Mouse (Mus musculus) neural tube, embryonic 11.5 days (tissue): ENCODE results near the gene Bad. TPM values are rescaled to one million over a fixed set of nuclear protein-coding genes. Genes with fewer than 3 reads are reported as not detected.

Source experiments
- ATAC-seq: fragments of 200-750 bp; cut with Nextera tagmentation; 2 replicates; pipeline ENCODE4 v1.8.0; 2017; ENCODE audit warnings: moderate number of reproducible peaks, mild to moderate bottlenecking, moderate TSS enrichment, moderate library complexity; ENCODE audit not compliant: insufficient read depth, low FRiP score, low TSS enrichment
- DNase-seq: peaks from one replicate; pipeline ENCODE4 v3.0.0-alpha.2; 2015; ENCODE audit warnings: low spot score
- H3K27ac ChIP-seq: fragments of 300-500 bp; sonication (generic); 2 replicates; pipeline ENCODE4 v1.5.1; 2014; ENCODE audit warnings: low read depth, mild to moderate bottlenecking, low read length
- H3K27me3 ChIP-seq: fragments of 300-500 bp; sonication (generic); 2 replicates; pipeline ENCODE4 v1.6.1; 2014; ENCODE audit warnings: mild to moderate bottlenecking, low read length, mixed read lengths; ENCODE audit not compliant: control insufficient read depth, insufficient read depth
- H3K36me3 ChIP-seq: fragments of 300-500 bp; sonication (generic); 2 replicates; pipeline ENCODE4 v1.6.1; 2014; ENCODE audit warnings: mild to moderate bottlenecking, low read length, moderate library complexity, mixed read lengths; ENCODE audit not compliant: control insufficient read depth, insufficient read depth
- H3K4me1 ChIP-seq: fragments of 300-500 bp; sonication (generic); 2 replicates; pipeline ENCODE4 v1.6.1; 2014; ENCODE audit warnings: low read length, mixed read lengths; ENCODE audit not compliant: control insufficient read depth, insufficient read depth
- H3K4me2 ChIP-seq: fragments of 300-500 bp; sonication (generic); 2 replicates; pipeline ENCODE4 v1.6.1; 2014; ENCODE audit warnings: low read depth, mild to moderate bottlenecking, moderate library complexity
- H3K4me3 ChIP-seq: fragments of 300-500 bp; sonication (generic); 2 replicates; pipeline ENCODE4 v1.5.1; 2014; ENCODE audit warnings: low read depth, low read length
- H3K9ac ChIP-seq: fragments of 300-500 bp; sonication (generic); 2 replicates; pipeline ENCODE4 v1.6.1; 2014; ENCODE audit warnings: mild to moderate bottlenecking, low read length
- H3K9me3 ChIP-seq: fragments of 300-500 bp; sonication (generic); 2 replicates; pipeline ENCODE4 v1.6.1; 2016; ENCODE audit warnings: low read length; ENCODE audit not compliant: control insufficient read depth
- WGBS: fragments of 180-500 bp; shearing (Covaris S2); extraction: QIAGEN DNeasy Blood & Tissue Kit; methylation state at CpG from one replicate; pipeline ENCODE4 v1.1.7; 2014; 5-methylcytosine and 5-hydroxymethylcytosine counted together
- polyA plus RNA-seq: library from polyadenylated mRNA; unstranded; fragments of >200 nt; fragmentation: Nextera tagmentation; extraction: Ambion mirVana; gene quantifications from 2 replicates; pipeline ENCODE4 v1.2.1, GENCODE M21; 2014

The Bad gene
- polyA plus RNA-seq, 1 experiment from 2014 or later = 58.5 TPM

DNA sequence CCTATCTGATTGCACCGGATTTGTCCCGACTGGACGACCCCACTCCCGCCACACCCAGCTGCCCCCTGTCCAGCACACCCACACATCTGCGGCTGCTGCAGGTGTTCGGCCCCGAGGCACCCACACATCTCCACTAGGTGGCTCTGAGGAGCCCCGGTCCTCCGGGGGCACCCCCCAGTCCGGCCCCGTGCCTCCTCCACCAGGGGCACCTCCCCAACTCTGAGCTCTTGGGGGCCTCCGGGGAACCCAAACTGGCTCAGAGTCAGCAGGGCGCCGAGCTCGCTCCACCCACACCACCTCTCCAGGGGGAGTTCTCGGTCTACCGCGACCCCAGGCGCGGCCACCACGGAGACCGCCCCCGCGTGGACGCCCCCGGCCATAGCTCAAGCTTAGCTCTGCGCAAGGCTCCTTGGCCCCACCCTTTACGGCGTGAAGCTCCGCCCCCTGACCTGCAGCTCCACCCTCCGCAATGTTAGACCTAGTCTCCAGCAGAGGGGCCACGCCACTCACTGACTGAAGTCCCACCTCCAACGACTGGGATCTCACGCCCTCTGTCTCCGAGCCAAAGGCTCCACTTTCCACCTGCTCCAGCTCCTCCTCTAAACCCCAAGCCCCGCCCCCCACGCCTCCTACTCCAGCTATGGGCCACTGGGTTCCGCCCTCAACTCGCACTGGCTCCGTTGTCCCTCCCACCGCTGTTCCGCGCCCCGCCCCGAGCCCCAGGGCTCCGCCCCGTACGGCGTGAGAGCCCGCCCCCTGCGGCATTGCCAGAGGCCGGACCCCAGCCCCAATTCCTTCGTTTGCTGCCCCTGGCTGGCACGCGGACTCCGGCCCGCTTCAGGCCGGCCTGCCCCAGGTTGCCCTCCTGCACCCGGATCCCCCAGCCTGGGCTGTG, 38.1 kb downstream of the Bad start:
- Histone ChIP-seq H3K9ac (peak overlapping the region; percentile 86), H3K4me2 (peak overlapping the region; percentile 69), H3K9me3 (no peaks in the 10 kb centered on the region), H3K27ac (peak overlapping the region; percentile 88), H3K4me3 (peak overlapping the region; percentile 67), H3K4me1 (peaks cover 20% of the 10 kb centered on the region), H3K36me3 (peaks cover 10% of the 10 kb centered on the region), H3K27me3 (no peaks in the 10 kb centered on the region)
- WGBS = under 1% methylated on average over 59 of the region's 59 CpGs
- DNase-seq (peak; percentile 99), ATAC-seq (peak; percentile 87)

DNA sequence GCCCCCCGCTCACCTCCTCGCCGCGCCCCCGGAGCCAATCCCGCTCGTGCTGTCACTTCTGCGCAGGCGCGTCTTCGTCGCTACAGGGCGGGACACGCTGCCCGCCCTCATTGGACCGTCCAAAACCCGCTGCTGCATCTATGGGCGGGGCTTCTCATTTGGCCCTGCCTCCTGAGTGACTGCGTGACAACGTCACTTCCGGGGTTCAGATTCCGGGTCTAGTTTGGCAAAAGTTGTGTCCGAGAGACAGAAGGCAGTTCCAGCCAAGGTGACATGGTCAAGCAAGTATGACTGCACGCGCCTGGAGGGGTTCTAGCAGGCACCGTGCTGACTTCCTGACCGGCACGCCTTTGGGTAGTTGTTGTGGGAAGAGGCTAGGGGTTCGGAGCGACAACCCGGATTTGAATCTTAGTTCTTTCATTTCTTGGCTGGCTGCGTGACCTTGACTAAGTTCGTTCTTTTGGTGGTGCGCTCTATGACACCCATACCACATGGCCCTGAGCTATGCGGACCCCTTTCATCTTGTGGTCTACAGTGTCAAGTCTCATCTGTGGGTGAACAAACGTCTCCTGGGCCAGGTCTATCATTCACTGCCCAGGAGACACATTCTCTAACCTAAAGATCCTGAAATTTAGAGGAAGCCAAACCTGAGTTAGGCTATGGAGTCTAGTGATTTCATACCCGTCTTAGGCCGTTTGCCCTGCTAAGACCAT, 38.9 kb downstream of the Bad start, which contains the start of gene Fkbp2:
Gene Fkbp2 (minus strand): TSS at position 121 of the 713 bp plus-strand sequence.
- 3% methylated on average over 38 of the region's 38 CpGs for WGBS
- H3K36me3 ChIP-seq = peaks cover 13% of the 10 kb centered on the region
- H3K9me3 ChIP-seq = no peaks in the 10 kb centered on the region
- peak within 1 kb of the TSS; percentile 69 for H3K4me2 ChIP-seq
- H3K27me3 ChIP-seq = no peaks in the 10 kb centered on the region
- peaks cover 20% of the 10 kb centered on the region for H3K4me1 ChIP-seq
- H3K9ac ChIP-seq = peak within 1 kb of the TSS; percentile 86
- peak; percentile 86 for ATAC-seq
- peak within 1 kb of the TSS; percentile 88 for H3K27ac ChIP-seq
- peak; percentile 98 for DNase-seq
- peak within 1 kb of the TSS; percentile 67 for H3K4me3 ChIP-seq

DNA sequence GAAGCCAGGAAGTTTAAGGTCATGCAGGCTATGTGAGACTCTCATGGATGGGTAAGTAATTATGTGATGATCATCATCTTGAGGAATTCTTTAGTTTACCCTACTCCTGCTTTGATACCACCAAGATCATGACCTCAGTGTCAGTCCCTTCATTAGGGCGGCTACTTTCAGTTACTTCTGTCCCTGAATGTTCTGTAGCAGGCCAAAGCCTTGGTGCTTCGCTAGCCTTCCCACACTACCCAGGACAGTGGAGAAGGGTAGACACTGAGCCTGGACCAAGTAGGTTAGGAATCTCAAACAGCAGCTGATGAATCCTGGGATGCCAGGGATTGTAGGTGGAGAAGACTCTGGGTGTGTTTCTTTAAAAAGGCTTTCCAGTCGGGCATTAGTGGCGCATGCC, 39.8 kb downstream of the Bad start:
- H3K36me3 ChIP-seq = peaks cover 13% of the 10 kb centered on the region
- no peaks in the 10 kb centered on the region for H3K27me3 ChIP-seq
- H3K4me1 ChIP-seq = peaks cover 22% of the 10 kb centered on the region
- H3K27ac ChIP-seq = no peak overlapping the region
- no peak overlapping the region for H3K9ac ChIP-seq
- ATAC-seq = no peak
- WGBS = 95% methylated on average over 4 of the region's 4 CpGs
- H3K4me3 ChIP-seq = no peak overlapping the region; the same call in 1 of the 2 replicates
- DNase-seq = no peak
- no peaks in the 10 kb centered on the region for H3K9me3 ChIP-seq
- no peak overlapping the region for H3K4me2 ChIP-seq

DNA sequence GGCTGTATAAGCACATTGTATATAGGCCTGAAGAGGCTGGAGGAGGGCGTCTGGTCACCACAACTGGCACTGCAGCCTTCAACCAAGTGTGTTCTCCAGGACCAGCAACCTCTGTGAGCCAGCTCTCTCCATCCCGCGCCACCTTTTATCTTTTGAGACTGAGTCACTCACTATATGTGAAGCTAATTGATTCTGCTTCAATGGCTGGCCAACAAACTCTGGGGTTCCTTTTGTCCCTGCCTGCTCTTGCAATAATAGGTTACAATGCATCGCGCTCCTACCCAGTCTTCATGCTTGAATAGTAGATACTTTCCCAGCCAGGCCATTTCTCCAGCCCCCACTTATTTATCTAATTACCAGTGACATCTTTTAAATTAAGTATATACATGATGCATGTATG, 42.0 kb downstream of the Bad start:
- H3K4me1 ChIP-seq = peaks cover 7% of the 10 kb centered on the region
- no peaks in the 10 kb centered on the region for H3K27me3 ChIP-seq
- H3K4me3 ChIP-seq = no peak overlapping the region
- peaks cover 3% of the 10 kb centered on the region; the same call in 1 of the 2 replicates for H3K36me3 ChIP-seq
- ATAC-seq (no peak), DNase-seq (no peak)
- H3K27ac ChIP-seq = no peak overlapping the region
- H3K9me3 ChIP-seq = no peaks in the 10 kb centered on the region
- no peak overlapping the region for H3K4me2 ChIP-seq
- H3K9ac ChIP-seq = no peak overlapping the region
- 59% methylated on average over 5 of the region's 5 CpGs for WGBS

DNA sequence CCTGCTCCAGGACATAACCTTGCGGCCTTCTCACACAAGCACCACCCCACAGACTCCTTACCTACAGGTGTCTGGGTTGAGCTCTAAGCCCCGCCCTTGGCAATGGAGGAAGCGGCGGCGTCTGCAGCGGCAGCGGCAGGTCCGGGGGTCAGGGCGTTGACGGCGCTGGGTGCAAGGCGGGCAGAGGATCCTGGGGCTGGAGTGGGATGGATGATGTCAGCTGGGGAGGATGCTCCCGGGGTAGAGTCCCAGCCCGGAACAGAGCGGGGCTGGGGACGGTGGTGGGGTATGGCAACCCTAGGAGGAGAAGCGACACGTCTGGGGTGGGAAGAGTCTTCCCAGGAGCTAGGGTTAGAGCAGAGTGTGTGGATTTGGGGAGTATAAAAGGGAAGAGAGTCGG, 43.6 kb downstream of the Bad start:
- Histone ChIP-seq H3K9ac (no peak overlapping the region), H3K9me3 (no peaks in the 10 kb centered on the region), H3K4me3 (no peak overlapping the region), H3K4me1 (peaks cover 7% of the 10 kb centered on the region), H3K27ac (no peak overlapping the region), H3K4me2 (no peak overlapping the region), H3K36me3 (peaks cover 3% of the 10 kb centered on the region; the same call in 1 of the 2 replicates), H3K27me3 (no peaks in the 10 kb centered on the region)
- ATAC-seq = no peak
- WGBS = 84% methylated on average over 19 of the region's 19 CpGs
- no peak for DNase-seq

DNA sequence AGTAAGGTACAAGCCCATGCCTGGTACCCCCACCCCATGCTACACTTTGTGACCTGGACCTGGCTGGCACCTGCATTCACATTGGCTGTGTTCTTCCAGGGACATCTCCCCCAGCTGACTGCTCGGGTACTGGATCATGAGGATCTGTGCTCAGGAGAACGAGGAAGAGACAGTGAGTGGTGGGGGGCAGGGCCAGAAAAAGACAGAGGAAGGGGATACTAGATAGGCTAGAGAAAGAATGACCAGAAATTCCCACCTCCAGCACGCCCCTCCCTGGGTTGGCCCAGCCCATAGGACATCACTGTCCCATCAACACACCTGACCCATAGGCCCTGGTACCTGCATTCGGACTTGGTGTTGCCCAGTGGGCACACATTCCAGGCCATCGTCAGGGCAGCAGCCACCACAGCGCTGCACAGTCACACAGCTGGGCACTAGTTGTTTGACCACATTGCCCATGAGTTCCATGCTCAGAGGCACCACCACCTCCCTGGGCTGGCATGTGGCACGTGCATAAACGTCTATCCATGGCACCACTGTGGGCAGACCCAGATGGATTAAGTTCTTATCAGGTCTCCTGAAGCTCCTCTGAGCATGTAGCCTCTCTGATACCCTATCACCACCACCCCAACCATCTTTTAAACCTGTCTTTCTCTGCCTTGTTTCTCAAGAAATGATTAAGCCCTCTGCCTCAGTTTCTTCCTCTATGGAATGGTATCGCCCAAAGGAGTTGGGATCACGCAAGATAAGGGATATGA, 44.5 kb downstream of the Bad start:
- DNase-seq (no peak), ATAC-seq (no peak)
- no peaks in the 10 kb centered on the region for H3K27me3 ChIP-seq
- H3K4me2 ChIP-seq = peak overlapping the region; percentile 95
- H3K9ac ChIP-seq = no peak overlapping the region
- H3K27ac ChIP-seq = no peak overlapping the region
- peaks cover 3% of the 10 kb centered on the region; the same call in 1 of the 2 replicates for H3K36me3 ChIP-seq
- H3K9me3 ChIP-seq = no peaks in the 10 kb centered on the region
- peaks cover 7% of the 10 kb centered on the region for H3K4me1 ChIP-seq
- peak overlapping the region; percentile 91 for H3K4me3 ChIP-seq
- WGBS = 83% methylated on average over 10 of the region's 10 CpGs

DNA sequence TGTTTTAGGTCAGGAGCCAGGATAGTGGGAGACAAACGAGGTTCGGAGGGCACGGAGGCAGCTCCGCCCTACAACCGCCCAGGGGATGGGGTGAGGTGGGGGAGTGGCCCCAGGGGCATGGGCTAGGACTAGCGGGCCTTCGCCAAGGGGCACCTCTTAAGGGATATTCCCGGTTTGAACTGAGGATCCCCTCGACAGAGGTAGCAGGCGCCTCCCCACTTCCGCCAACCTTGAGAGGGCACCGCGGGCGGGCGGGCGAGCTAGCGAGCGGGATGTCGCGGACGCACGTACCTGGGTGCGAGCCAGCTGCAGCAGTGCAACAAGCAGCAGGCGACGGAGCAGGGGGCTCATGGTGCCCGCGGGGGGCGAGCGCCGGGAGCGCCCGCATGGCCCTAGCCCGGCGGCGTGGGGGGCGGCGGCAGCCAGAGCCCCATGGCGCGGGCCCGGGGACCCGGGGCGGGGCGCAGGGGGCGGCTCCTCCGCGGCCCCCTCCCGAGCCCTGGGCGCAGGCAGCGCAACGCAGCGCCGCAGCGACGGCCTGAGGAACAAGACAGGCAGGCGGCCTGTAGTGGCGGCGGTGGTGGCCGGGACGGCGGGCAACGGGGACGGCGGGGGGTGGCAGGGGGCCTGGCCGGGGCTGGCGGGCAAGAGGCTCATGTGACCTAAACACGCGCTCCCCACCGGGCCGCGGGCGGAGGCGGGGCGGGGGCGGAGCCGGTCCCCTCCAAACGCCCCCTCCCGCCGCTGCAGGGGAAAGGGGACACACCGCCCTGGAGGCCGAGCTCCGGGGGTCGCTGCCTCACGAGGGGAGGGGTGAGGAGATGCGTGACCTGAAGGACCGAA, 45.6 kb downstream of the Bad start, which contains the start of gene Vegfb:
Gene Vegfb (minus strand): TSS at position 591 of the 843 bp plus-strand sequence.
- H3K27ac ChIP-seq = peak within 1 kb of the TSS; percentile 73
- peak within 1 kb of the TSS; percentile 86 for H3K9ac ChIP-seq
- peaks cover 3% of the 10 kb centered on the region; the same call in 1 of the 2 replicates for H3K36me3 ChIP-seq
- under 1% methylated on average over 57 of the region's 85 CpGs for WGBS
- H3K4me1 ChIP-seq = peaks cover 9% of the 10 kb centered on the region
- no peaks in the 10 kb centered on the region for H3K27me3 ChIP-seq
- peak; percentile 62 for DNase-seq
- no peaks in the 10 kb centered on the region for H3K9me3 ChIP-seq
- ATAC-seq = peak; percentile 48
- H3K4me3 ChIP-seq = peak within 1 kb of the TSS; percentile 91
- peak within 1 kb of the TSS; percentile 95 for H3K4me2 ChIP-seq
